Mouse (Mus musculus) CH12.LX (cell line): Measurements from ENCODE around the gene Krtap9-3. TPM values are rescaled to one million over a fixed set of nuclear protein-coding genes. Genes with fewer than 3 reads are reported as not detected.

Source experiments
- DNase-seq: peaks from one replicate; pipeline ENCODE4 v3.0.0-alpha.2; 2013; ENCODE audit errors: extremely low read depth
- H3K27ac ChIP-seq: 2 replicates; pipeline ENCODE4 v1.5.1; 2012; ENCODE audit warnings: low read depth, mild to moderate bottlenecking, control low read depth, moderate library complexity; ENCODE audit not compliant: insufficient read depth
- H3K27me3 ChIP-seq: replicated peaks from 2 replicates; pipeline ENCODE3; 2012; ENCODE audit warnings: inconsistent platforms
- H3K36me3 ChIP-seq, 2 experiments: replicated peaks in 1 of 2; 2 replicates each; pipeline versions ENCODE3 to v1.6.1; 2012; ENCODE audit warnings: inconsistent platforms in 1 of 2, low read length in 1 of 2, mild to moderate bottlenecking in 1 of 2, mixed read lengths in 1 of 2, moderate library complexity in 1 of 2; ENCODE audit not compliant: control insufficient read depth in 1 of 2, insufficient read depth in 1 of 2
- H3K4me1 ChIP-seq, 2 experiments: 2 replicates each; pipeline ENCODE4 v1.6.1; 2012; ENCODE audit warnings: inconsistent platforms in 1 of 2, moderate library complexity in 1 of 2; ENCODE audit not compliant: insufficient read depth in 2 of 2, control insufficient read depth in 1 of 2
- H3K4me2 ChIP-seq: 2 replicates; pipeline ENCODE4 v1.6.1; 2012; ENCODE audit warnings: low read depth, mild to moderate bottlenecking, control low read depth; ENCODE audit not compliant: poor library complexity, insufficient read depth, severe bottlenecking
- H3K4me3 ChIP-seq, 3 experiments: fragments of 150-350 bp in 1 of 3; sonication (generic) in 1 of 3; replicated peaks in 1 of 3; 2 replicates each; pipeline versions ENCODE3 to v1.5.1; 2011 to 2012; ENCODE audit warnings: low read depth in 2 of 3, low read length in 2 of 3, mild to moderate bottlenecking in 2 of 3, moderate library complexity in 2 of 3, control low read depth in 1 of 3, improper control_type of control experiment in 1 of 3, inconsistent platforms in 1 of 3, mixed read lengths in 1 of 3; ENCODE audit not compliant: poor library complexity in 1 of 3
- H3K79me2 ChIP-seq: replicated peaks from 2 replicates; pipeline ENCODE4 v1.6.1; 2012; ENCODE audit warnings: mild to moderate bottlenecking, moderate library complexity; ENCODE audit not compliant: control insufficient read depth, poor library complexity, insufficient read depth, severe bottlenecking; ENCODE audit errors: extremely low read depth
- H3K9ac ChIP-seq: 2 replicates; pipeline ENCODE4 v1.6.1; 2012; ENCODE audit warnings: low read depth, mild to moderate bottlenecking, control low read depth, moderate library complexity; ENCODE audit not compliant: insufficient read depth
- H3K9me3 ChIP-seq: replicated peaks from 2 replicates; pipeline ENCODE3; 2012; ENCODE audit warnings: low read length, inconsistent platforms, mixed read lengths
- BHLHE40 ChIP-seq: IDR thresholded peaks from 2 replicates; pipeline ENCODE4 v1.6.1; 2011; ENCODE audit warnings: mild to moderate bottlenecking, low read depth, low read length, improper control_type of control experiment
- CHD1 ChIP-seq: IDR thresholded peaks from 2 replicates; pipeline ENCODE4 v1.6.1; 2012; ENCODE audit warnings: low read depth, low read length, improper control_type of control experiment, inconsistent platforms
- CHD2 ChIP-seq: IDR thresholded peaks from 2 replicates; pipeline ENCODE4 v1.6.1; 2011; ENCODE audit warnings: low read length, improper control_type of control experiment
- CTCF ChIP-seq, 2 experiments: IDR thresholded peaks in 1 of 2; conservative IDR thresholded peaks in 1 of 2; 2 replicates each; pipeline ENCODE4 v1.5.1; 2011 to 2012; ENCODE audit warnings: low read depth in 2 of 2, low read length in 2 of 2, improper control_type of control experiment in 1 of 2, inconsistent platforms in 1 of 2, mild to moderate bottlenecking in 1 of 2, moderate library complexity in 1 of 2
- E2F4 ChIP-seq: IDR thresholded peaks from 2 replicates; pipeline ENCODE4 v1.6.1; 2011; ENCODE audit warnings: low read depth, low read length, improper control_type of control experiment; ENCODE audit not compliant: insufficient replicate concordance
- ELF1 ChIP-seq: IDR thresholded peaks from 2 replicates; pipeline ENCODE4 v1.6.1; 2014; ENCODE audit warnings: low read depth, mild to moderate bottlenecking, inconsistent platforms, low read length, improper control_type of control experiment
- EP300 ChIP-seq: IDR thresholded peaks from 2 replicates; pipeline ENCODE4 v1.6.1; 2011; ENCODE audit warnings: low read length, improper control_type of control experiment
- HCFC1 ChIP-seq: IDR thresholded peaks from 2 replicates; pipeline ENCODE4 v1.6.1; 2012; ENCODE audit warnings: low read depth, mild to moderate bottlenecking, inconsistent platforms, low read length, improper control_type of control experiment
- IRF4 ChIP-seq: IDR thresholded peaks from 2 replicates; pipeline ENCODE4 v1.6.1; 2014; ENCODE audit warnings: low read depth, mild to moderate bottlenecking, inconsistent platforms, low read length, improper control_type of control experiment
- JUN ChIP-seq: IDR thresholded peaks from 2 replicates; pipeline ENCODE4 v1.6.1; 2011; ENCODE audit warnings: low read depth, mild to moderate bottlenecking, low read length, improper control_type of control experiment, moderate library complexity; ENCODE audit not compliant: insufficient read depth
- JUND ChIP-seq: conservative IDR thresholded peaks from 2 replicates; pipeline ENCODE4 v1.6.1; 2011; ENCODE audit warnings: low read depth, low read length, improper control_type of control experiment
- MAFK ChIP-seq: IDR thresholded peaks from 2 replicates; pipeline ENCODE4 v1.6.1; 2011; ENCODE audit warnings: low read length, improper control_type of control experiment; ENCODE audit not compliant: insufficient replicate concordance
- MAZ ChIP-seq: IDR thresholded peaks from 2 replicates; pipeline ENCODE4 v1.6.1; 2012; ENCODE audit warnings: low read depth, mild to moderate bottlenecking, inconsistent platforms, low read length, improper control_type of control experiment, moderate library complexity
- MEF2A ChIP-seq: IDR thresholded peaks from 2 replicates; pipeline ENCODE4 v1.6.1; 2014; ENCODE audit warnings: low read depth, mild to moderate bottlenecking, inconsistent platforms, low read length, improper control_type of control experiment, borderline replicate concordance
- MXI1 ChIP-seq: IDR thresholded peaks from 2 replicates; pipeline ENCODE4 v1.6.1; 2011; ENCODE audit warnings: mild to moderate bottlenecking, low read depth, low read length, improper control_type of control experiment
- MYC ChIP-seq: IDR thresholded peaks from 2 replicates; pipeline ENCODE4 v1.6.1; 2011; ENCODE audit warnings: low read depth, mild to moderate bottlenecking, improper control_type of control experiment, low read length
- NELFE ChIP-seq: IDR thresholded peaks from 2 replicates; pipeline ENCODE4 v1.6.1; 2011; ENCODE audit warnings: low read depth, low read length, improper control_type of control experiment
- NRF1 ChIP-seq: IDR thresholded peaks from 2 replicates; pipeline ENCODE4 v1.6.1; 2014; ENCODE audit warnings: low read depth, mild to moderate bottlenecking, inconsistent platforms, low read length, improper control_type of control experiment, moderate library complexity
- RAD21 ChIP-seq: IDR thresholded peaks from 2 replicates; pipeline ENCODE4 v1.6.1; 2011; ENCODE audit warnings: low read depth, mild to moderate bottlenecking, low read length, improper control_type of control experiment, moderate library complexity
- RCOR1 ChIP-seq: conservative IDR thresholded peaks from 2 replicates; pipeline ENCODE4 v1.6.1; 2012; ENCODE audit warnings: low read depth, mild to moderate bottlenecking, inconsistent platforms, low read length, improper control_type of control experiment
- SIN3A ChIP-seq: IDR thresholded peaks from 2 replicates; pipeline ENCODE4 v1.6.1; 2012; ENCODE audit warnings: low read length, improper control_type of control experiment, inconsistent platforms
- SMC3 ChIP-seq: IDR thresholded peaks from 2 replicates; pipeline ENCODE4 v1.6.1; 2011; ENCODE audit warnings: low read depth, low read length, improper control_type of control experiment
- TBP ChIP-seq: conservative IDR thresholded peaks from 2 replicates; pipeline ENCODE4 v1.6.1; 2011; ENCODE audit warnings: low read depth, low read length, improper control_type of control experiment
- UBTF ChIP-seq: IDR thresholded peaks from 2 replicates; pipeline ENCODE4 v1.6.1; 2012; ENCODE audit warnings: low read depth, mild to moderate bottlenecking, inconsistent platforms, low read length, improper control_type of control experiment, moderate library complexity
- USF1 ChIP-seq: IDR thresholded peaks from 2 replicates; pipeline ENCODE4 v1.6.1; 2014; ENCODE audit warnings: low read depth, mild to moderate bottlenecking, inconsistent platforms, low read length, improper control_type of control experiment
- USF2 ChIP-seq: conservative IDR thresholded peaks from 2 replicates; pipeline ENCODE4 v1.6.1; 2011; ENCODE audit warnings: low read depth, low read length, improper control_type of control experiment
- ZC3H11A ChIP-seq: IDR thresholded peaks from 2 replicates; pipeline ENCODE4 v1.6.1; 2012; ENCODE audit warnings: low read depth, mild to moderate bottlenecking, inconsistent platforms, low read length, improper control_type of control experiment
- ZKSCAN1 ChIP-seq: IDR thresholded peaks from 2 replicates; pipeline ENCODE4 v1.6.1; 2012; ENCODE audit warnings: low read depth, inconsistent platforms, low read length, improper control_type of control experiment, borderline replicate concordance
- ZMIZ1 ChIP-seq: IDR thresholded peaks from 2 replicates; pipeline ENCODE4 v1.6.1; 2012; ENCODE audit warnings: low read depth, mild to moderate bottlenecking, inconsistent platforms, low read length, improper control_type of control experiment
- ZNF384 ChIP-seq: IDR thresholded peaks from 2 replicates; pipeline ENCODE4 v1.6.1; 2012; ENCODE audit warnings: low read depth, low read length, improper control_type of control experiment, inconsistent platforms
- dilution Hi-C: fragments of 300-500 bp; cut with MboI; formaldehyde crosslinking; loops from 2 replicates; pipeline ENCODE4 v1.14.3; 2020; ENCODE audit warnings: low sequenced_read_pairs; ENCODE audit not compliant: extremely low pct_unique_long_range_greater_than_20kb, extremely low pct_ligation_motif_present
- in situ Hi-C: fragments of 300-500 bp; cut with MboI; formaldehyde crosslinking; loops from 3 replicates; pipeline ENCODE4 v1.14.3; 2019; ENCODE audit warnings: low sequenced_read_pairs, low pct_ligation_motif_present, low pct_unique_long_range_greater_than_20kb, mixed read lengths
- polyA plus RNA-seq: library from polyadenylated mRNA; unstranded; fragments of >175 nt; gene quantifications from 2 replicates; pipeline ENCODE4 v1.2.1, GENCODE M21; 2012; ENCODE audit warnings: low read depth; ENCODE audit not compliant: insufficient read length
- total RNA-seq, 2 experiments: library from RNA; depleted of rRNA; stranded (reverse); fragments of 300-350 nt in 1 of 2; fragments of >200 nt in 1 of 2; gene quantifications; 2 replicates each; pipeline ENCODE4 v1.2.3; 2012 to 2014

Gene Krtap9-3
- total and polyA plus RNA-seq, 3 experiments: not detected

DNA sequence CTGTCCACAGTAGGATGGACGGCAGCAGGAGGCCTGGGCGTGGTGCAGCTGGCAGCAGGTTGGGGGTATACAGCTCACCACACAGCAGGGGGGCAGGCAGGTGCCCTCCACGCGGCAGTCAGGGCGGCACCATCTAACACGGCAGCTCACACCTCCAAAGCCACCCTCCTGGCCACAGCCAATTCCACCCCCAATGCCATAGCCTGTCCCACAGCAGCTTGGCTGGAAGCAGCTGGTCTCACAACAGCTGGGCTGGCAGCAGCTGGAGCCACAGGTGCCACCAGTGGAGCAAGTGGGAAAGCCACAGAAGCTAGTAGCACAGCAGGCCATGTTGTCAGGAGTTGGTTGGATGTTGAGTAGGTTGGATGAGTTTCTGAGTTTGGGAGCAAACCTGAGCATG, 17.3 kb downstream of the Krtap9-3 start, which contains the start of gene Krtap1-5:
TSS of gene Krtap1-5 (minus strand) at position 381 of the 400 bp plus-strand sequence.
- no peak for DNase-seq
- no peaks in the 10 kb centered on the region for H3K36me3 ChIP-seq
- no peak for TF ChIP-seq JUND
- no peak for TF ChIP-seq USF2
- no peak for TF ChIP-seq MAZ
- TF ChIP-seq ELF1: no peak
- TF ChIP-seq RAD21: no peak
- no peak for TF ChIP-seq MAFK
- in situ Hi-C loops: no loop called here
- no peak within 1 kb of the TSS for H3K4me3 ChIP-seq
- dilution Hi-C loops: no loop called here
- no peaks in the 10 kb centered on the region for H3K4me1 ChIP-seq
- no peaks in the 10 kb centered on the region for H3K79me2 ChIP-seq
- H3K9me3 ChIP-seq: peaks cover 4% of the 10 kb centered on the region
- H3K27ac ChIP-seq: no peak within 1 kb of the TSS
- H3K27me3 ChIP-seq: peaks cover 78% of the 10 kb centered on the region
- no peak within 1 kb of the TSS for H3K4me2 ChIP-seq
- H3K9ac ChIP-seq: no peak within 1 kb of the TSS

DNA sequence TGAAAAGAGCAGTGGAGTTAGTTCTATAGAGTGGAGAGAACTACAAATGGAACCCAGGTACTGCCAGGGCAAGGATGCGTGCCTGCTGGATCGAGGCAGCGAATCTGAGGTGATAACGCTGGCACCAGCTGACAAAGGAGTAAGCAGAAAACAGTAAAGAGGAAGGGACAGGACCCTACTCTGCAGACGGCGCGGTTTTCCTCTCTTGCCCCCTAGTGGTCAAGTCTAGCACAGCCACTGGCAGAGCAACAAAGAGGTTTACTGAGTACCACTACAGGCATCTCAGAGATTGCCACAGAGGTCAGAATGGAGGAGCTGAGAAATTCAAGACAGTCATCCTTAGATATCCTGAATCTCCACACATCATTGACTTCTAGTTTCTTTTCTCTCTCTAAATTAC, 23.8 kb downstream of the Krtap9-3 start:
- Histone ChIP-seq H3K4me1 (peaks cover 3% of the 10 kb centered on the region in 2 experiments; a peak in 2 of 4 replicates), H3K36me3 (no peaks in the 10 kb centered on the region), H3K79me2 (no peaks in the 10 kb centered on the region), H3K9me3 (no peaks in the 10 kb centered on the region), H3K4me3 (peak overlapping the region in 2 of 3 experiments; percentile 1 to 29), H3K27ac (no peak overlapping the region), H3K9ac (no peak overlapping the region; the same call in 1 of the 2 replicates), H3K4me2 (peak overlapping the region; percentile 41), H3K27me3 (peaks cover 67% of the 10 kb centered on the region)
- in situ Hi-C loops (no loop called here), dilution Hi-C loops (no loop called here)
- peak; percentile 85 for DNase-seq
- TF ChIP-seq ZKSCAN1 (no peak), BHLHE40 (peak; percentile 41; the same call in 1 of the 2 replicates), ZMIZ1 (no peak), MEF2A (0 out of 2 replicates have a peak, but pooled peaks have one; percentile 57), USF1 (no peak), UBTF (no peak), USF2 (no peak), HCFC1 (peak; percentile 30; the same call in 1 of the 2 replicates), E2F4 (no peak), NRF1 (0 out of 2 replicates have a peak, but pooled peaks have one; percentile 30), MAFK (peak; percentile 57; the same call in 1 of the 2 replicates), CHD1 (no peak), ELF1 (peak; percentile 55; the same call in 1 of the 2 replicates), CHD2 (no peak), ZNF384 (peak; percentile 81), SMC3 (peak; percentile 97), MYC (peak; percentile 52; the same call in 1 of the 2 replicates), ZC3H11A (peak; percentile 53; the same call in 1 of the 2 replicates), MXI1 (no peak), NELFE (peak; percentile 50; the same call in 1 of the 2 replicates), EP300 (no peak), RAD21 (peak; percentile 89), CTCF (conservative IDR thresholded peaks at IDR 0.05 in 1 of 2, IDR thresholded peaks at IDR 0.05 in 1 of 2; ENCODE audit: low read depth in 2 of 2, low read length in 2 of 2) (peak; percentile 97 to 98), SIN3A (0 out of 2 replicates have a peak, but pooled peaks have one; percentile 3), IRF4 (peak; percentile 77), RCOR1 (no peak), TBP (no peak), JUN (no peak)
